Comparison of ENCODE assay signal across 8 mouse cellular contexts in genomic region chrY:74732116-74732515, GRCm38 (mm10).
DNase-seq lines count a peak whose midpoint lies in the region; TF ChIP-seq lines count a peak whose summit lies in the region.
"Not testable (repeated sequence)": the region's sequence is repeated elsewhere in the genome, so short reads cannot be mapped to it uniquely, and the experiment has no call there.

No protein-coding gene starts in this region.

- H3K4me3 ChIP-seq in heart, adult 2 months; kidney, adult 2 months (ENCODE audit: insufficient read depth, low read depth, low read length): not testable (repeated sequence)

- H3K9ac ChIP-seq in heart, adult 2 months (ENCODE audit: low read depth, low read length): not testable (repeated sequence)

- H3K27me3 ChIP-seq in heart, adult 2 months (ENCODE audit: control insufficient read depth, insufficient read depth, low read length); kidney, adult 2 months (replicated peaks; ENCODE audit: control insufficient read depth, insufficient read depth, low read length): not testable (repeated sequence)

- no CpG with 5 or more reads among the region's 9 CpGs for WGBS in heart, adult 2 months
- 88% methylated on average over 6 of the region's 9 CpGs for WGBS in kidney, adult 2 months

- intact Hi-C loops in heart, adult 2 months (cut with DNase I): not testable (repeated sequence)

- H3K36me3 ChIP-seq in heart, adult 2 months (ENCODE audit: control insufficient read depth, insufficient read depth, low read length); kidney, adult 2 months (ENCODE audit: control insufficient read depth, insufficient read depth, low read length): not testable (repeated sequence)

- TF ChIP-seq CTCF in heart, adult 2 months (IDR thresholded peaks at IDR 0.05); kidney, adult 2 months (conservative IDR thresholded peaks at IDR 0.05; ENCODE audit: insufficient read depth, insufficient read length, low read depth, low read length): not testable (repeated sequence)

- not testable (repeated sequence) for TF ChIP-seq EP300 in heart, adult 2 months (IDR thresholded peaks at IDR 0.05; ENCODE audit: insufficient read depth, low read depth, low read length)

- H3K4me1 ChIP-seq in heart, adult 2 months (ENCODE audit: control insufficient read depth, insufficient read depth, low read length); kidney, adult 2 months (ENCODE audit: control insufficient read depth, insufficient read depth, low read length): not testable (repeated sequence)

- DNase-seq in CD8-positive naive resting alpha-beta T cell, adult 2 months (ENCODE audit: low read depth in 2 of 2, low spot score in 2 of 2): peak; percentile 27 to 37
- DNase-seq in cerebellum, postnatal 4 days (ENCODE audit: low spot score in 2 of 2): peak; percentile 1 to 3
- DNase-seq in heart, adult 2 months: peak; percentile 2 to 5
- peak; percentile 66 for DNase-seq in kidney, adult 2 months
- peak; percentile 0 for DNase-seq in layer of hippocampus, adult 9-11 months
- DNase-seq in lung, postnatal 10 days: peak; percentile 14
- DNase-seq in right cerebral cortex, adult 18-20 months: peak; percentile 1
- DNase-seq in thymus, postnatal 14 days: peak; percentile 3

- H3K79me2 ChIP-seq in heart, adult 2 months (replicated peaks; ENCODE audit: control insufficient read depth, insufficient read depth, low read length): not testable (repeated sequence)

- not testable (repeated sequence) for TF ChIP-seq POLR2A in heart, adult 2 months (IDR thresholded peaks at IDR 0.05; ENCODE audit: insufficient read depth, low read depth, low read length); kidney, adult 2 months (IDR thresholded peaks at IDR 0.05; ENCODE audit: low read depth, low read length)

- H3K27ac ChIP-seq in heart, adult 2 months; kidney, adult 2 months (ENCODE audit: insufficient read depth, low read depth, low read length): not testable (repeated sequence)

Comparison
In these comparisons a context has a peak if more than half of its experiments do, and no peak if none do; other contexts are left out.
1. DNase-seq: peak in every context shown above with its lines; median percentile 66 in kidney, adult 2 months; 32 in CD8-positive naive resting alpha-beta T cell, adult 2 months; 14 in lung, postnatal 10 days; 4 in heart, adult 2 months; 3 in thymus, postnatal 14 days; 2 in cerebellum, postnatal 4 days; 1 in right cerebral cortex, adult 18-20 months; 0 in layer of hippocampus, adult 9-11 months.